Mouse (Mus musculus): ENCODE measurements at regions not wholly inside any gene's neighbourhood (a gene's known extent, or its start where the extent isn't known, plus 50 kb on each side); places are given as distances from the start of the nearest gene placed in this dataset.

- TF ChIP-seq CTCF (IDR thresholded peaks at IDR 0.05; ENCODE audit: borderline replicate concordance, insufficient read depth, low read depth, low read length): no peak
- TF ChIP-seq POLR2A (IDR thresholded peaks at IDR 0.05; ENCODE audit: borderline replicate concordance, insufficient read depth, low read length): no peak
Observed at GRCm38 (mm10) chr1:55963867-55964266, 558.1 kb downstream of the Plcl1 start.
